ENCODE assay signal across 1 mouse cellular context in the genomic region with DNA sequence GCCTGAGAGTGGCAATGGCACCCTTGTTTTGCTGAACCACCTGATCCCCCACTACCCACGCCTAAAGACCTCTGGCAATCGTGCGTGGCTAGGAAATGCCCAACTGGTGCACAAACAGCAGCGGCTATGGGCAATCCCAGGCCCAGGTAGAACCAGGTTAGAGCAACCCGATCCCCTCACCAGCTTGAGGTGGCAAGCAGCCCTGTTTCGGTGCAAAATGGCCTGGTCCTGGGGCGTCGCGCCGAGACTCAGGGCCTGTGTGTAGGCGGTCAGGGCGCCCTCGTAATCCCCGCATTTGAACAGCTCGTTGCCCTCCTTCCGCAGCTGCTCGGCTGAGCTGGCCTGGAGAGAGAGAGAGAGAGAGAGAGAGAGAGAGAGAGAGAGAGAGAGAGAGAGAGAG.
TF ChIP-seq lines count a peak whose summit lies in the region.

No protein-coding gene starts in this region.

TF ChIP-seq in CH12.LX, 34 proteins besides CTCF, POLR2A, EP300 and RAD21:
- peak; percentile 40; the same call in 1 of the 2 replicates for TF ChIP-seq SIN3A (IDR thresholded peaks at IDR 0.05; ENCODE audit: low read length)
- TF ChIP-seq ZNF384 (IDR thresholded peaks at IDR 0.05; ENCODE audit: low read depth, low read length), result no peak
